Mouse (Mus musculus) stomach, postnatal 0 days (tissue): ENCODE data around the gene Plekhg5.

ENCODE experiments used
- CTCF ChIP-seq: IDR thresholded peaks from 2 replicates; pipeline ENCODE4 v1.5.1; 2016; ENCODE audit warnings: antibody characterized with exemption, low read depth, mild to moderate bottlenecking, moderate library complexity
- EP300 ChIP-seq: optimal IDR thresholded peaks from 2 replicates; pipeline ENCODE3; 2016; ENCODE audit warnings: antibody characterized with exemption

- TF ChIP-seq EP300 (no peak), CTCF (peak; percentile 74)
These were observed 47.3 kb downstream of the Plekhg5 start for GRCm38 (mm10) chr4:152119396-152120292.
